Mouse (Mus musculus) erythroblast, embryonic 14.5 days (primary cell): ENCODE results near the gene Tjp1.

Experiments
- GATA1 ChIP-seq: IDR thresholded peaks from 2 replicates; pipeline ENCODE4 v1.6.1; 2012; ENCODE audit warnings: low read length, inconsistent platforms, mixed read lengths
- TAL1 ChIP-seq: IDR thresholded peaks from 3 replicates; pipeline ENCODE4 v1.6.1; 2012; ENCODE audit warnings: low read length, inconsistent platforms, mixed read lengths

DNA sequence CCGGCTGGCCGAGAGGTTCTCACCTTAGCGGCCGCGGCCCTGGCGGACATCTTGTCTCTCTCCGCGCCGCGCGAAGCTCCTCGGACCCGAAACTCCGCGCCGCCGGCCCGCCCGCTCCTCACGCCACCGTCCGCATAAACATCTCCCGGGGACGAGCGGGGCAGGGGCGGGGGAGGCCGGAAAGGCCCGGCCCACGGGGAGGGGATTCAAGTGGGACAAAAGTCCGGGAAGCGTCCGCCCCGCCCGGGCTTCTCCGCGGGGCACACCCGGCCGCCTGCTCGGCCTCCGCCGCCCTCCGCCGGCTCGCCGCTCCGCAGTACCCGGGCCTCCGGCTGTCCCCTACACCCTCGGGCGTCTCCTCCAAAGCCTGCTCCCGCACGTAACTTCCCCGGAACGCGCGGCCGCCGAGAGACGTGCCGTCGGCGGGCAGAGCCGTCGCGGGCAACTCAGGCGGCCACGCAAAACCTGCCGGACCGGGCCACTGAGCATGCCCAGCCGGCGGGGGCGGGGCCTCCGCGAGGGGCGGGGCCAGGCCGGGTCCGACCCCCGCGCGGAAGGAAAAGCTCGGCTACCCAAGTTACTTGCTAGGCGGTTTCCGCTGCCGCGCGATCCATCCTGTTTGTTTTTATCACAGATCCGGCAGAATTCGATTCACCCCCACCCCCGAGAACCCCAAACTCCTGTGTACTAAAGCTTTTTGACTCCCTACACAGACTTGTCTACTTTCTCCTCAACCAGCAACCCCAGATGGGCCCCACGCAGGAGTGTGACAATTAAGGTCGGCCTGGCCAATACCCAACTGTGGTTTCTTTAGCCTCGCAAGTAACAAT lies 156.6 kb downstream of the Tjp1 start:
- TF ChIP-seq TAL1 (no peak), GATA1 (no peak)
